Mouse (Mus musculus) heart, postnatal 0 days (tissue): ENCODE results near the gene Tmem143. TPM values are rescaled to one million over a fixed set of nuclear protein-coding genes. Genes with fewer than 3 reads are reported as not detected.

ENCODE experiments used
- ATAC-seq: fragments of 200-750 bp; cut with Nextera tagmentation; 2 replicates; pipeline ENCODE4 v1.8.0; 2017; ENCODE audit warnings: low read depth, moderate number of reproducible peaks, moderate library complexity; ENCODE audit not compliant: insufficient read depth
- DNase-seq: peaks from one replicate; pipeline ENCODE4 v3.0.0-alpha.2; 2016; ENCODE audit warnings: low spot score
- H3K27ac ChIP-seq: fragments of 300-500 bp; sonication (generic); 2 replicates; pipeline ENCODE4 v1.5.1; 2014; ENCODE audit warnings: low read depth, mild to moderate bottlenecking
- H3K27me3 ChIP-seq: fragments of 300-500 bp; sonication (generic); 2 replicates; pipeline ENCODE4 v1.6.1; 2014; ENCODE audit warnings: low read length, mixed read lengths; ENCODE audit not compliant: control insufficient read depth, insufficient read depth
- H3K36me3 ChIP-seq: fragments of 300-500 bp; sonication (generic); replicated peaks from 2 replicates; pipeline ENCODE4 v1.6.1; 2014; ENCODE audit warnings: low read length, mixed read lengths; ENCODE audit not compliant: control insufficient read depth, insufficient read depth
- H3K4me1 ChIP-seq: fragments of 300-500 bp; sonication (generic); 2 replicates; pipeline ENCODE4 v1.6.1; 2014; ENCODE audit warnings: antibody characterized with exemption; ENCODE audit not compliant: control insufficient read depth, insufficient read depth
- H3K4me2 ChIP-seq: fragments of 300-500 bp; sonication (generic); 2 replicates; pipeline ENCODE4 v1.6.1; 2014; ENCODE audit warnings: low read depth, mild to moderate bottlenecking, low read length, moderate library complexity
- H3K4me3 ChIP-seq: fragments of 300-500 bp; sonication (generic); 2 replicates; pipeline ENCODE4 v1.5.1; 2014; ENCODE audit warnings: low read depth, low read length
- H3K9ac ChIP-seq: fragments of 300-500 bp; sonication (generic); replicated peaks from 2 replicates; pipeline ENCODE4 v1.6.1; 2014; ENCODE audit warnings: low read depth, low read length, mixed read lengths
- H3K9me3 ChIP-seq: fragments of 300-500 bp; sonication (generic); replicated peaks from 2 replicates; pipeline ENCODE4 v1.6.1; 2016; ENCODE audit warnings: low read length; ENCODE audit not compliant: control insufficient read depth
- CTCF ChIP-seq: IDR thresholded peaks from 2 replicates; pipeline ENCODE4 v1.5.1; 2016; ENCODE audit warnings: antibody characterized with exemption, control low read depth, low read depth
- EP300 ChIP-seq: IDR thresholded peaks from 2 replicates; pipeline ENCODE4 v1.6.1; 2016; ENCODE audit warnings: antibody characterized with exemption, low read depth
- WGBS: fragments of 180-500 bp; shearing (Covaris S2); extraction: QIAGEN DNeasy Blood & Tissue Kit; methylation state at CpG from one replicate; pipeline ENCODE4 v1.1.7; 2014; 5-methylcytosine and 5-hydroxymethylcytosine counted together
- polyA plus RNA-seq: library from polyadenylated mRNA; unstranded; fragments of >200 nt; fragmentation: Nextera tagmentation; extraction: Ambion mirVana; gene quantifications from 2 replicates; pipeline ENCODE4 v1.2.1, GENCODE M21; 2015
- total RNA-seq: library from RNA; depleted of rRNA; stranded (reverse); fragments of >200 nt; gene quantifications from 2 replicates; pipeline ENCODE4 v1.2.3, GENCODE M21; 2014; ENCODE audit warnings: low replicate concordance; rRNA removed

Tmem143 gene
- 94.0 and 124 TPM in 2 replicates for total RNA-seq
- 11.7 and 12.0 TPM in 2 replicates for polyA plus RNA-seq

- H3K36me3 ChIP-seq = no peaks in the 10 kb centered on the region
- peak; percentile 93 for ATAC-seq
- TF ChIP-seq CTCF = no peak
- no peak for TF ChIP-seq EP300
- peak; percentile 99 for DNase-seq
- H3K9me3 ChIP-seq = no peaks in the 10 kb centered on the region
- peak within 1 kb of the TSS; percentile 75 for H3K27ac ChIP-seq
- under 1% methylated on average over 40 of the region's 40 CpGs for WGBS
- peak within 1 kb of the TSS; percentile 71 for H3K9ac ChIP-seq
- peak within 1 kb of the TSS; percentile 85 for H3K4me2 ChIP-seq
- H3K4me3 ChIP-seq = peak within 1 kb of the TSS; percentile 54
- no peaks in the 10 kb centered on the region for H3K27me3 ChIP-seq
- H3K4me1 ChIP-seq = peaks cover 9% of the 10 kb centered on the region; the same call in 1 of the 2 replicates
Measured at GRCm38 (mm10) chr7:45896517-45897257, at the start of gene Tmem143, which contains the start of gene Syngr4. TSS of gene Tmem143 (plus strand) at chr7:45896941. TSS of gene Syngr4 (minus strand) at chr7:45896714.

- Histone ChIP-seq H3K27ac (no peak overlapping the region), H3K27me3 (peaks cover 15% of the 10 kb centered on the region; the same call in 1 of the 2 replicates), H3K4me1 (no peaks in the 10 kb centered on the region), H3K9ac (no peak overlapping the region), H3K4me2 (no peak overlapping the region), H3K9me3 (no peaks in the 10 kb centered on the region), H3K4me3 (no peak overlapping the region), H3K36me3 (no peaks in the 10 kb centered on the region)
- no peak for ATAC-seq
- no peak for DNase-seq
- no peak for TF ChIP-seq CTCF
- TF ChIP-seq EP300 = no peak
- WGBS = 20% methylated on average over 6 of the region's 6 CpGs
Measured at GRCm38 (mm10) chr7:45848447-45849027, 48.2 kb upstream of the Tmem143 start.

- WGBS = 46% methylated on average over 3 of the region's 3 CpGs
Measured at GRCm38 (mm10) chr7:45850661-45851060, 46.1 kb upstream of the Tmem143 start.

GRCm38 (mm10) chr7:45853089-45853488, 43.7 kb upstream of the Tmem143 start:
- no peak overlapping the region for H3K4me2 ChIP-seq
- H3K9me3 ChIP-seq = no peaks in the 10 kb centered on the region
- peaks cover 32% of the 10 kb centered on the region for H3K27me3 ChIP-seq
- no peak overlapping the region for H3K9ac ChIP-seq
- no peak for DNase-seq
- no peak for TF ChIP-seq CTCF
- no peak for TF ChIP-seq EP300
- H3K4me3 ChIP-seq = no peak overlapping the region
- peaks cover 5% of the 10 kb centered on the region; the same call in 1 of the 2 replicates for H3K4me1 ChIP-seq
- no peak for ATAC-seq
- 77% methylated on average over 12 of the region's 12 CpGs for WGBS
- no peaks in the 10 kb centered on the region for H3K36me3 ChIP-seq
- no peak overlapping the region for H3K27ac ChIP-seq

More at GRCm38 (mm10) chr7:45850661-45851060, 46.1 kb upstream of the Tmem143 start:
- DNase-seq (no peak), ATAC-seq (no peak)
- H3K4me3 ChIP-seq = no peak overlapping the region
- H3K9ac ChIP-seq = no peak overlapping the region
- no peaks in the 10 kb centered on the region for H3K36me3 ChIP-seq
- no peak overlapping the region for H3K27ac ChIP-seq
- H3K4me2 ChIP-seq = no peak overlapping the region
- H3K4me1 ChIP-seq = no peaks in the 10 kb centered on the region
- TF ChIP-seq EP300 = no peak
- TF ChIP-seq CTCF = no peak
- H3K27me3 ChIP-seq = peaks cover 15% of the 10 kb centered on the region; the same call in 1 of the 2 replicates
- H3K9me3 ChIP-seq = no peaks in the 10 kb centered on the region

- Histone ChIP-seq H3K4me1 (peaks cover 5% of the 10 kb centered on the region; the same call in 1 of the 2 replicates), H3K4me2 (peak overlapping the region; percentile 65), H3K27ac (no peak overlapping the region), H3K9ac (peak overlapping the region; percentile 30; the same call in 1 of the 2 replicates), H3K9me3 (no peaks in the 10 kb centered on the region), H3K4me3 (peak overlapping the region; percentile 40), H3K36me3 (no peaks in the 10 kb centered on the region), H3K27me3 (peaks cover 50% of the 10 kb centered on the region)
- TF ChIP-seq EP300 (no peak), CTCF (no peak)
- DNase-seq (no peak), ATAC-seq (0 out of 2 replicates have a peak, but pooled peaks have one; percentile 44)
- 3% methylated on average over 30 of the region's 30 CpGs for WGBS
Measured at GRCm38 (mm10) chr7:45856950-45857901, 39.5 kb upstream of the Tmem143 start.
